Mouse (Mus musculus) lung, postnatal 0 days (tissue): ENCODE data around the gene Ears2. TPM values are rescaled to one million over a fixed set of nuclear protein-coding genes. Genes with fewer than 3 reads are reported as not detected.

ENCODE experiments used
- ATAC-seq: fragments of 200-750 bp; cut with Nextera tagmentation; 2 replicates; pipeline ENCODE4 v1.8.0; 2017; ENCODE audit warnings: moderate library complexity
- DNase-seq: peaks from one replicate; pipeline ENCODE4 v3.0.0-alpha.2; 2016; ENCODE audit warnings: low spot score
- H3K27ac ChIP-seq: fragments of 300-500 bp; sonication (generic); 2 replicates; pipeline ENCODE4 v1.5.1; 2014; ENCODE audit warnings: antibody characterized with exemption, mild to moderate bottlenecking, low read length, mixed read lengths
- H3K27me3 ChIP-seq: fragments of 300-500 bp; sonication (generic); replicated peaks from 2 replicates; pipeline ENCODE4 v1.6.1; 2014; ENCODE audit warnings: low read length, mixed read lengths; ENCODE audit not compliant: insufficient read depth
- H3K36me3 ChIP-seq: fragments of 300-500 bp; sonication (generic); 2 replicates; pipeline ENCODE4 v1.6.1; 2014; ENCODE audit warnings: low read length, mixed read lengths; ENCODE audit not compliant: insufficient read depth
- H3K4me1 ChIP-seq: fragments of 300-500 bp; sonication (generic); 2 replicates; pipeline ENCODE4 v1.6.1; 2014; ENCODE audit warnings: antibody characterized with exemption, low read depth, low read length, mixed read lengths; ENCODE audit not compliant: insufficient read depth
- H3K4me2 ChIP-seq: fragments of 300-500 bp; sonication (generic); replicated peaks from 2 replicates; pipeline ENCODE4 v1.6.1; 2014; ENCODE audit warnings: low read depth, mild to moderate bottlenecking, low read length, moderate library complexity, mixed read lengths
- H3K4me3 ChIP-seq: fragments of 300-500 bp; sonication (generic); 2 replicates; pipeline ENCODE4 v1.5.1; 2014; ENCODE audit warnings: low read depth, low read length
- H3K9ac ChIP-seq: fragments of 300-500 bp; sonication (generic); replicated peaks from 2 replicates; pipeline ENCODE4 v1.6.1; 2014; ENCODE audit warnings: low read depth, mild to moderate bottlenecking
- H3K9me3 ChIP-seq: fragments of 300-500 bp; sonication (generic); 2 replicates; pipeline ENCODE4 v1.6.1; 2016; ENCODE audit warnings: low read length, mixed read lengths
- CTCF ChIP-seq: IDR thresholded peaks from 2 replicates; pipeline ENCODE4 v1.5.1; 2016; ENCODE audit warnings: antibody characterized with exemption, mild to moderate bottlenecking
- EP300 ChIP-seq: IDR thresholded peaks from 2 replicates; pipeline ENCODE4 v1.6.1; 2016; ENCODE audit warnings: antibody characterized with exemption, mild to moderate bottlenecking, control low read depth
- WGBS: fragments of 180-500 bp; shearing (Covaris S2); extraction: QIAGEN DNeasy Blood & Tissue Kit; methylation state at CpG from one replicate; pipeline ENCODE4 v1.1.7; 2014; 5-methylcytosine and 5-hydroxymethylcytosine counted together
- polyA plus RNA-seq: library from polyadenylated mRNA; unstranded; fragments of >200 nt; fragmentation: Nextera tagmentation; extraction: Ambion mirVana; gene quantifications from 2 replicates; pipeline ENCODE4 v1.2.1, GENCODE M21; 2015

Gene Ears2
- polyA plus RNA-seq, 1 experiment from 2014 or later = 6.0 TPM

GRCm38 (mm10) chr7:122067517-122068381 is 686 bp upstream of the Ears2 start:
- ATAC-seq (peak; percentile 14; the same call in 1 of the 2 replicates), DNase-seq (peak; percentile 47)

GRCm38 (mm10) chr7:122066102-122066944 is 740 bp downstream of the Ears2 start:
- peak overlapping the region; percentile 90 for H3K4me3 ChIP-seq
- peaks cover 1% of the 10 kb centered on the region; the same call in 1 of the 2 replicates for H3K36me3 ChIP-seq
- H3K27me3 ChIP-seq = no peaks in the 10 kb centered on the region
- 9% methylated on average over 31 of the region's 31 CpGs for WGBS
- ATAC-seq = no peak
- TF ChIP-seq CTCF = no peak
- no peak for TF ChIP-seq EP300
- peaks cover 4% of the 10 kb centered on the region; the same call in 1 of the 2 replicates for H3K4me1 ChIP-seq
- peak overlapping the region; percentile 89 for H3K27ac ChIP-seq
- peak overlapping the region; percentile 92 for H3K4me2 ChIP-seq
- peak overlapping the region; percentile 96 for H3K9ac ChIP-seq
- no peaks in the 10 kb centered on the region for H3K9me3 ChIP-seq
- no peak for DNase-seq

More at GRCm38 (mm10) chr7:122067517-122068381, 686 bp upstream of the Ears2 start:
- 1% methylated on average over 54 of the region's 58 CpGs for WGBS
- peak overlapping the region; percentile 90 for H3K4me3 ChIP-seq
- H3K27me3 ChIP-seq = no peaks in the 10 kb centered on the region
- H3K4me1 ChIP-seq = peaks cover 4% of the 10 kb centered on the region; the same call in 1 of the 2 replicates
- H3K27ac ChIP-seq = peak overlapping the region; percentile 89
- TF ChIP-seq CTCF (peak; percentile 52), EP300 (no peak)
- H3K36me3 ChIP-seq = peaks cover 14% of the 10 kb centered on the region; the same call in 1 of the 2 replicates
- H3K4me2 ChIP-seq = peak overlapping the region; percentile 92
- H3K9me3 ChIP-seq = no peaks in the 10 kb centered on the region
- H3K9ac ChIP-seq = peak overlapping the region; percentile 96

- ATAC-seq (no peak), DNase-seq (peak; percentile 26)
- Histone ChIP-seq H3K4me1 (peaks cover 4% of the 10 kb centered on the region; the same call in 1 of the 2 replicates), H3K36me3 (no peaks in the 10 kb centered on the region), H3K9me3 (no peaks in the 10 kb centered on the region), H3K4me2 (no peak overlapping the region), H3K27ac (peak overlapping the region; percentile 89; the same call in 1 of the 2 replicates), H3K4me3 (0 out of 2 replicates have a peak overlapping the region, but pooled peaks have one; percentile 90), H3K9ac (no peak overlapping the region), H3K27me3 (no peaks in the 10 kb centered on the region)
- TF ChIP-seq CTCF (no peak), EP300 (no peak)
- 29% methylated on average over 1 of the region's 1 CpGs for WGBS
Observed at GRCm38 (mm10) chr7:122065656-122066055, 1.4 kb downstream of the Ears2 start.

GRCm38 (mm10) chr7:122056633-122057032 is 10.4 kb downstream of the Ears2 start:
- no peak overlapping the region for H3K9ac ChIP-seq
- H3K4me2 ChIP-seq = no peak overlapping the region
- no peak for ATAC-seq
- H3K9me3 ChIP-seq = no peaks in the 10 kb centered on the region
- no peak overlapping the region for H3K27ac ChIP-seq
- H3K36me3 ChIP-seq = no peaks in the 10 kb centered on the region; the same call in 1 of the 2 replicates
- H3K27me3 ChIP-seq = no peaks in the 10 kb centered on the region
- TF ChIP-seq EP300 = no peak
- TF ChIP-seq CTCF = no peak
- no peak for DNase-seq
- 87% methylated on average over 5 of the region's 5 CpGs for WGBS
- H3K4me1 ChIP-seq = no peaks in the 10 kb centered on the region
- H3K4me3 ChIP-seq = no peak overlapping the region

GRCm38 (mm10) chr7:122050834-122051233 is 16.2 kb downstream of the Ears2 start:
- DNase-seq = peak; percentile 58
- Histone ChIP-seq H3K4me3 (no peak overlapping the region), H3K36me3 (no peaks in the 10 kb centered on the region), H3K4me2 (no peak overlapping the region), H3K9ac (no peak overlapping the region), H3K4me1 (no peaks in the 10 kb centered on the region), H3K27me3 (no peaks in the 10 kb centered on the region), H3K9me3 (no peaks in the 10 kb centered on the region), H3K27ac (no peak overlapping the region)
- TF ChIP-seq CTCF = no peak
- TF ChIP-seq EP300 = no peak
- 62% methylated on average over 1 of the region's 1 CpGs for WGBS
- peak; percentile 57 for ATAC-seq

- WGBS = 94% methylated on average over 9 of the region's 9 CpGs
- Histone ChIP-seq H3K4me1 (no peaks in the 10 kb centered on the region), H3K36me3 (no peaks in the 10 kb centered on the region), H3K27ac (no peak overlapping the region), H3K4me3 (no peak overlapping the region), H3K27me3 (no peaks in the 10 kb centered on the region), H3K9me3 (no peaks in the 10 kb centered on the region), H3K4me2 (no peak overlapping the region), H3K9ac (no peak overlapping the region)
- DNase-seq (no peak), ATAC-seq (no peak)
- TF ChIP-seq CTCF = no peak
- TF ChIP-seq EP300 = no peak
Observed at GRCm38 (mm10) chr7:122048191-122048590, 18.9 kb downstream of the Ears2 start.
